Mouse (Mus musculus) adipocyte (in vitro differentiated cells): ENCODE results near the gene C1qtnf7.

Source experiments
- DNase-seq: peaks from one replicate; pipeline ENCODE4 v3.0.0-alpha.2; 2016; ENCODE audit warnings: low spot score

Gene C1qtnf7

DNA sequence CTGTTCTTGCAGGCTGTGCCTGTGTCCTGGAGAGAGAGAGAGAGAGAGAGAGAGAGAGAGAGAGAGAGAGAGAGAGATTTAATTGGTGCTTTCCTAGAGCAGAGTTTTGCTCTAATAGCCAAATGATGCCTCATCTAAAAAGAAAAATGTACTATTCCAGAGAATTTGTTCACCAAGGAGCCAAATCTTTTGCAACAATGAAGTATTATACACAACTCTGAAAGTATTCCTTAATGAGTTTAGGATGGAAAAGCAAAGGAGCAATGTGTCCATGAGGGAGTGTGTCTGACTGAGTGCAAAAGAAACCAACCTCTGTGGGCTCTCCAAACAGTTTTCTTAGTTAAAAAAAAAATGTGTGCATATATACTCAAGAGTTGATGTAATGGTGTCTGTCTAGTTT, 24.5 kb downstream of the C1qtnf7 start:
- no peak for DNase-seq

DNA sequence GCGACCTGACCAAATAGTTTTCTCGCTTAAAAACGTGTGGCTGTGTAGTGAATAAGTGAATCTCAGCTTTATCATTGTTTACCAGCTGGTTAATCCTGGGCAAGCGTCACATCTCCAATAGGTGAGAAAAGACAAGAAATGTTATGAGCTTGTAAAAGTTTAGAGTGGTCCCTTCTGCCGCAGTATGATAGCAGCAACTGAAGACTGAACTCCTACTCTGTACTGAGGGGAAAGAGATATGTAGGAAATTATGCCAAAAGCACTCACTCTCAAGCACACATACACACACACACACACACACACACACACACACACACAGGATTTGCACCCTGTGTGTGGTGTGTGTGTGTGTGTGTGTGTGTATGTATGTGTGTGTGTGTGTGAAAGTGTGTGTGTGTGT, 26.2 kb downstream of the C1qtnf7 start:
- DNase-seq = no peak

DNA sequence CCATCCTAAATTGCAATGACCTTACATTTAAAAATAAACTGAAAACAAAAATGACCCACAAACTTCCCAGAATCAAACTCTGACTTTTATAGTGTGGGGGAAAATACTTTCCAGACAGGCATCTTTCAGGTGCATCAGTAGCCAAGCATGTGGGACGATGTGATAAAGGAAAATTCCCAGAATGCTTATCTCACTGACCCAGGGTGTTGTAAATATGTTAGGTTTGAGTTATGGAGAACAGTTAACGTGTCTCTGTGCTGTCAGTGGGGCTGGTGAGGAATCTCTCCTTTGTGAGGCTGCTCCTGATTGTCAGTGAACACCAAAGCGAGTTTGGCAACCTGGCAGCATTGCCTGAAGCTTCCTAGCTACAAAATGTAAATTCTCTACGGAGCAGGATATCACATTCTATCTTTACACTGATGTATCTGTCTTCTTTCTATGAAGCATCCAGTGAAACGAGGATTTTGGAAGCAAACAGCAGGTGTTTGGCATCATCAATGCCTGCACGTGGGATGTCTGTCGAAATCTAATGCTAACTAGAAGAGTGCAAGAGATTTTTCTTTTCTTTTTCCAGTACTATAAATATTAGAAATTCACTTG, 27.0 kb downstream of the C1qtnf7 start:
- DNase-seq = no peak

GRCm38 (mm10) chr5:43549951-43550350, 34.6 kb downstream of the C1qtnf7 start:
- no peak for DNase-seq

DNA sequence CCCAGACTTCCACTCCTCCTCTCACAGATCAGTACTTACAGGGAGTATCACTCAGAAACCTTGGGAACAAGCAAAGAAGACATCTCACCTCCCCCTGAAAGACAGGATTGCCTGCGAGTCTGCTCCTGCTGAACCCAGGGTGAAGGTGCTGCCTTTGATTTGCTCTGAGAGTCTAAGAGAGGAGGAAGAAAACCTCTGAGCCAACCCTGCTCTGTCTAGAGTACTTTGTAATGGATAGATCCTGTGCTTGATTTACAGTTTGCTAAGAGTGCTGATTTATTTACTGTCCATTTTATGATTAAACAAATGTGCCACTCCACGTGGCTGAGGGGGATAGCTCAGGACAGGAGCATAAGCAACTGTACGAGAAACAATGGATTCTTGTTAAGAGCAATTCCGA, 35.1 kb downstream of the C1qtnf7 start:
- no peak for DNase-seq

- DNase-seq = no peak
Measured at GRCm38 (mm10) chr5:43554871-43555270, 39.5 kb downstream of the C1qtnf7 start.

GRCm38 (mm10) chr5:43555406-43555805, 40.1 kb downstream of the C1qtnf7 start:
- DNase-seq = no peak

GRCm38 (mm10) chr5:43557436-43557835, 42.1 kb downstream of the C1qtnf7 start:
- DNase-seq = no peak

DNA sequence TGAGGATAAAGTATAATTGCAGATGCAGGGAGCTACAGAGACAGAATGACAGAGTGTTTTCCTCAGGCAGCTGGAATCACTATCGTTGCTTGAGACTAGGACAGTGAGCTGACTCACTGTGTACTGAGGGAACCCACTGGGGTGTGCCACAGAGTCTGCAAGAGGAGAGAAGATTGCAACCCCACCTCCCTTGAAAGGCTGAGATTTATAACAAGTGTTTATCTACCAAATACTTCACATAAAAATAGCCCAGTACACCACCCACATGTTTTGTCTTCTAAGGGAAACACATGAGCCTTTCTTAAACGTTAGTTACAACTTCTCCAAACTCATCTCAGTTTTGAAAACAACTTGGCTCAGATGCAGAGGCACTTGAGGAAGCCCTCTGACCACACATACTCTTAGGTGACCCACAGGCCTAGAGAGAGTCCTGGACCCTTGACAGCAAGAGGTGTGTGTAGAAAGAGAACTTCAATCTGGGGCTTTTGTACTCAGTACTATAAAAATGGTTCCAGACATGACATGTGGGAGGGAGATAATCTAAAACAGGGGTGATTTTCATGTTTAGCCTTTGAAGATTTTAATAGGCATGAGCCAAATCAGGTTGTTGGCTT, 46.4 kb downstream of the C1qtnf7 start:
- no peak for DNase-seq

- DNase-seq = no peak
Measured at GRCm38 (mm10) chr5:43569720-43570359, 54.5 kb downstream of the C1qtnf7 start.

- no peak for DNase-seq
Measured at GRCm38 (mm10) chr5:43582876-43583275, 67.5 kb downstream of the C1qtnf7 start.

- DNase-seq = no peak
Measured at GRCm38 (mm10) chr5:43583326-43584120, 68.2 kb downstream of the C1qtnf7 start.

DNA sequence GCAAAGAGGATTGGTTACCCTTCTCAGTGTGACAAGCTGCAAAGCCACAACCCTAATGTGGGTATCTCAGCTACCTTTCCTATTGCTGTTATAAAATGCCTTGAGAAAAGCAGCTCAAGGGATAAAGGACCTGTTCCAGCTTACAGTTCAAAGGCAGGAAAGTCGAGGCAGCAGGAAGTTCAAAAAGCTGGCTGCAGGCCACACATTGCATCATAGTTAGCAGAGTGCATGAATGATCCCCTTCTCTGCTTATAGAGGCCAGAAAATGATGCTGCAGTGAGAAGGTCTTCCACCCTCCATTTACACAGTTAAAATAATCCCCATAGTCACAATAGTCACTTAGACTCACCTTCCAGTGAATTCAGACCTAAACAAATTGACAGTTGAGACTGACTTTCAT, 69.1 kb downstream of the C1qtnf7 start:
- no peak for DNase-seq

DNA sequence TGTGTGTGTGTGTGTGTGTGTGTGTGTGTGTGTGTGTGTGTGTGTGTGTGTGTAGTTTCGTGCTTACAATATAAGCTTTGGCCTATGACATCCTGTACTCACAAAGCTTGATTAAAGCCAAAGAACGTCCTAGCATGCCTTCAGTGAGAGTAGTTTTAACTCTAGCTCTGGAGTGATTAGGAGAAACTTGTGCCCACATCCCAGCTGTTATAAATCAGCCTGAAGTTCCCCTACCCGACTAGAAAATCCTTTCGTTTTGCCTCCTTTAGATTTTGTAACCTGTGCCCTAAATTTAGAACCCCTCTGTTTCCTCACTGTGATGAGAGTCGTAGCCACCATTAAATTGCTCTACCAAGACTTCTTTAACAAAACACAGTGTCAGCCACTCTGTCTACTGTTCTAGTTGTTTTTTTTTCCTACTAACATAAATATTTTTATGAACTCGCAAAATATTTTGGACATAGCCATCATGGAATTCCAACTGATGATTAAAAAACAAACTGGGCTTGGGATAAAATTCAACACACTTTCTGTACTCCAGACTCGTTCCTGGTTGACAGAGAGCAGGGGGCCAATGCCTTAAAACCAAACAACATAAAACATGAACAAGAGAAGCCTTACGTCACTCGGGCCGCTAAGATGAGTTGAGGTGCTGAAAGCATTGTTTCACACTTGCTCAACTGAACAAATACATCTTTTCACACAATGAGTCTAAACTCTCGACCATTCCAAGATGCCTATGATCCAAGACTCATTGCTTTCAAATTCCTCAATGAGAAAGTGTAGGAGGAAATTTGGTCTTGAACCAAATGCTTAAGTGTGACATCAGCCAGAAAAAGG, 70.3 kb downstream of the C1qtnf7 start:
- no peak for DNase-seq

DNA sequence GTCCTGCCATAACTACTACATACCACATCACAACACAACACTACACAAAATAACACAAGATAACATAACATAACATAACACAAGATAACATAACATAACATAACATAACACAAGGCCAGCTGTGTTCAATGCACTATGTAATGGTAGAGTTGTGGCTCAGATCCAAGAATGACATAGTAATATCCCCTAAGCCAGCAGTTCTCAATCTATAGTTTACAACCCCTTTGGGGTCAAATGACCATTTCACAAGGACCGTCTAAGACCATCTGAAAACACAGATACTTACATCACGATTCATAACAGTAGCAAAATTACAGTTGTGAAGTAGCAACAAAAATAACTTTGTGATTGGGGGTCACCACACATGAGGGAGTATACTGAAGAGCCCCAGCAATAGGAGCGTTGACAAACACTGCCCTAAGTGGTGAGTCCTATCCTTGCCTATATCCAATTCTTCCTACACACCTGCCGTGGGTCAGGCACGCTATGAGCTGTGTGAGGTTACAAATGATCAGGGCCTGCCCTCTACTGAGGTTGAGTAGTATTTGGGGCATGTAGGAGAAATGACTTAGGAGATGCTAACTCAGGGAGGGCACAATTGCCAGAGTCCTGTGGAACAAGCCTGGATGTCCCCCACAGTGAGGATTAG, 73.6 kb downstream of the C1qtnf7 start:
- DNase-seq = no peak

- peak; percentile 64 for DNase-seq
Measured at GRCm38 (mm10) chr5:43589440-43589830, 74.1 kb downstream of the C1qtnf7 start.

GRCm38 (mm10) chr5:43590311-43590731, 75.0 kb downstream of the C1qtnf7 start:
- DNase-seq = peak; percentile 20

- DNase-seq = no peak
Measured at GRCm38 (mm10) chr5:43601601-43602000, 86.3 kb downstream of the C1qtnf7 start.

GRCm38 (mm10) chr5:43602518-43602917, 87.2 kb downstream of the C1qtnf7 start:
- DNase-seq = no peak

- DNase-seq = no peak
Measured at GRCm38 (mm10) chr5:43603559-43603958, 88.2 kb downstream of the C1qtnf7 start.

- no peak for DNase-seq
Measured at GRCm38 (mm10) chr5:43608073-43608472, 92.7 kb downstream of the C1qtnf7 start.
